Mouse (Mus musculus) erythroblast, embryonic 14.5 days (primary cell): ENCODE data around the gene Arih2.
"Not testable (repeated sequence)": the region's sequence is repeated elsewhere in the genome, so short reads cannot be mapped to it uniquely, and the experiment has no call there.

Experiments
- GATA1 ChIP-seq: IDR thresholded peaks from 2 replicates; pipeline ENCODE4 v1.6.1; 2012; ENCODE audit warnings: low read length, inconsistent platforms, mixed read lengths
- TAL1 ChIP-seq: IDR thresholded peaks from 3 replicates; pipeline ENCODE4 v1.6.1; 2012; ENCODE audit warnings: low read length, inconsistent platforms, mixed read lengths

GRCm38 (mm10) chr9:108655865-108656264, 6.7 kb upstream of the Arih2 start:
- TF ChIP-seq TAL1, GATA1: not testable (repeated sequence)
